In genomic region chr3:116329023-116329762, GRCm38 (mm10) we compare ENCODE assay signal across 13 mouse cellular contexts.
DNase-seq lines count a peak whose midpoint lies in the region; ATAC-seq and TF ChIP-seq lines count a peak whose summit lies in the region.
"Had no signal": no experiment of that assay in that cellular context is flagged by ENCODE, and none has a peak within 500 bp of the region (broad histone marks: within the 10 kb centered on the region; RNA-seq: fewer than 3 reads in every experiment).

No protein-coding gene starts in this region.

- peaks cover 10% of the 10 kb centered on the region; the same call in 1 of the 2 replicates for H3K4me1 ChIP-seq in stomach, embryonic 16.5 days (ENCODE audit: control insufficient read depth, insufficient read depth, low read length)
- no peaks in the 10 kb centered on the region for H3K4me1 ChIP-seq in stomach, postnatal 0 days (replicated peaks; ENCODE audit: control insufficient read depth, insufficient read depth)
- H3K4me1 ChIP-seq in heart, embryonic 12.5 days (replicated peaks): peaks cover 8% of the 10 kb centered on the region; the same call in 1 of the 2 replicates

- intact Hi-C loops in left cerebral cortex, postnatal 36 days (cut with DNase I): no loop called here

- no peak overlapping the region for H3K9ac ChIP-seq in stomach, embryonic 16.5 days (ENCODE audit: low read length)
- no peak overlapping the region for H3K9ac ChIP-seq in stomach, postnatal 0 days (ENCODE audit: low read length)
- no peak overlapping the region for H3K9ac ChIP-seq in heart, embryonic 12.5 days
- H3K9ac ChIP-seq: liver, embryonic 14.5 days; midbrain, embryonic 15.5 days; neural tube, embryonic 13.5 days had no signal

- no peak overlapping the region for H3K4me3 ChIP-seq in stomach, embryonic 16.5 days (replicated peaks; ENCODE audit: low read length)
- no peak overlapping the region for H3K4me3 ChIP-seq in stomach, postnatal 0 days (ENCODE audit: low read depth, low read length)
- H3K4me3 ChIP-seq in heart, embryonic 12.5 days: no peak overlapping the region
- H3K4me3 ChIP-seq: midbrain, embryonic 15.5 days; neural tube, embryonic 13.5 days had no signal

- DNase-seq in adrenal gland, adult 2 months: peak; percentile 58
- no peak for DNase-seq in adrenal gland, postnatal 4 days (ENCODE audit: low spot score in 2 of 2)
- no peak for DNase-seq in stomach, postnatal 0 days (ENCODE audit: low spot score)
- peak; percentile 64 to 69 for DNase-seq in kidney, postnatal 36 days
- peak; percentile 53 for DNase-seq in retina, postnatal 7 days (ENCODE audit: low read depth, low spot score)
- DNase-seq in left cerebral cortex, postnatal 36 days (ENCODE audit: low spot score in 2 of 2): no peak
- DNase-seq: cerebellum, postnatal 36 days; layer of hippocampus, postnatal 36 days had no signal

- peak; percentile 19; the same call in 1 of the 2 replicates for ATAC-seq in stomach, embryonic 16.5 days (ENCODE audit: insufficient read depth, low FRiP score)
- no peak for ATAC-seq in stomach, postnatal 0 days (ENCODE audit: low FRiP score, low TSS enrichment)
- ATAC-seq in heart, embryonic 12.5 days (ENCODE audit: insufficient number of reproducible peaks, low FRiP score): no peak
- ATAC-seq: midbrain, embryonic 15.5 days had no signal

- H3K27me3 ChIP-seq in stomach, embryonic 16.5 days (ENCODE audit: control insufficient read depth, insufficient read depth, low read length): no peaks in the 10 kb centered on the region
- no peaks in the 10 kb centered on the region for H3K27me3 ChIP-seq in stomach, postnatal 0 days (ENCODE audit: control insufficient read depth, insufficient read depth, low read length)
- no peaks in the 10 kb centered on the region for H3K27me3 ChIP-seq in heart, embryonic 12.5 days (replicated peaks)
- H3K27me3 ChIP-seq: midbrain, embryonic 15.5 days; neural tube, embryonic 13.5 days had no signal

- WGBS in stomach, embryonic 16.5 days: 62% methylated on average over 18 of the region's 18 CpGs
- WGBS in stomach, postnatal 0 days: 58% methylated on average over 18 of the region's 18 CpGs
- WGBS in heart, embryonic 12.5 days: 83% methylated on average over 18 of the region's 18 CpGs

- TF ChIP-seq EP300 in stomach, postnatal 0 days (optimal IDR thresholded peaks at IDR 0.05): no peak

- H3K27ac ChIP-seq in stomach, embryonic 16.5 days (ENCODE audit: low read length): no peak overlapping the region
- H3K27ac ChIP-seq in stomach, postnatal 0 days (replicated peaks): no peak overlapping the region
- H3K27ac ChIP-seq in heart, embryonic 12.5 days (ENCODE audit: poor library complexity, severe bottlenecking): no peak overlapping the region
- H3K27ac ChIP-seq: liver, embryonic 14.5 days; midbrain, embryonic 15.5 days; neural tube, embryonic 13.5 days had no signal

- no peaks in the 10 kb centered on the region for H3K36me3 ChIP-seq in stomach, embryonic 16.5 days (ENCODE audit: control insufficient read depth, insufficient read depth, low read length)
- 0 out of 2 replicates have a peak, but pooled peaks cover 2% of the 10 kb centered on the region for H3K36me3 ChIP-seq in stomach, postnatal 0 days (ENCODE audit: control insufficient read depth, insufficient read depth, low read length)
- peaks cover 2% of the 10 kb centered on the region; the same call in 1 of the 2 replicates for H3K36me3 ChIP-seq in heart, embryonic 12.5 days
- H3K36me3 ChIP-seq: midbrain, embryonic 15.5 days had no signal

- H3K4me2 ChIP-seq in stomach, embryonic 16.5 days (ENCODE audit: low read depth, low read length): no peak overlapping the region
- no peak overlapping the region for H3K4me2 ChIP-seq in stomach, postnatal 0 days (replicated peaks; ENCODE audit: low read depth)
- H3K4me2 ChIP-seq in heart, embryonic 12.5 days: no peak overlapping the region
- H3K4me2 ChIP-seq: midbrain, embryonic 15.5 days; neural tube, embryonic 13.5 days had no signal

- no peaks in the 10 kb centered on the region for H3K9me3 ChIP-seq in stomach, embryonic 16.5 days (replicated peaks; ENCODE audit: control insufficient read depth, low read length)
- no peaks in the 10 kb centered on the region for H3K9me3 ChIP-seq in stomach, postnatal 0 days (ENCODE audit: control insufficient read depth, low read length)
- H3K9me3 ChIP-seq in heart, embryonic 12.5 days (replicated peaks): no peaks in the 10 kb centered on the region
- H3K9me3 ChIP-seq: midbrain, embryonic 15.5 days; neural tube, embryonic 13.5 days had no signal

- no peak for TF ChIP-seq CTCF in stomach, postnatal 0 days (IDR thresholded peaks at IDR 0.05; ENCODE audit: low read depth)

Comparison
In these comparisons a context has a peak if more than half of its experiments do, and no peak if none do; other contexts are left out.
1. DNase-seq: peak in adrenal gland, adult 2 months (single experiment), kidney, postnatal 36 days (2 of 2) and retina, postnatal 7 days (single experiment); none in adrenal gland, postnatal 4 days (0 of 2), stomach, postnatal 0 days (single experiment) and left cerebral cortex, postnatal 36 days (0 of 2).